Mouse (Mus musculus): Measurements from ENCODE around the gene Efnb3.
A peak's percentile ranks its signal among the peaks of the same experiment; 100 is the strongest.

The Efnb3 gene

DNA sequence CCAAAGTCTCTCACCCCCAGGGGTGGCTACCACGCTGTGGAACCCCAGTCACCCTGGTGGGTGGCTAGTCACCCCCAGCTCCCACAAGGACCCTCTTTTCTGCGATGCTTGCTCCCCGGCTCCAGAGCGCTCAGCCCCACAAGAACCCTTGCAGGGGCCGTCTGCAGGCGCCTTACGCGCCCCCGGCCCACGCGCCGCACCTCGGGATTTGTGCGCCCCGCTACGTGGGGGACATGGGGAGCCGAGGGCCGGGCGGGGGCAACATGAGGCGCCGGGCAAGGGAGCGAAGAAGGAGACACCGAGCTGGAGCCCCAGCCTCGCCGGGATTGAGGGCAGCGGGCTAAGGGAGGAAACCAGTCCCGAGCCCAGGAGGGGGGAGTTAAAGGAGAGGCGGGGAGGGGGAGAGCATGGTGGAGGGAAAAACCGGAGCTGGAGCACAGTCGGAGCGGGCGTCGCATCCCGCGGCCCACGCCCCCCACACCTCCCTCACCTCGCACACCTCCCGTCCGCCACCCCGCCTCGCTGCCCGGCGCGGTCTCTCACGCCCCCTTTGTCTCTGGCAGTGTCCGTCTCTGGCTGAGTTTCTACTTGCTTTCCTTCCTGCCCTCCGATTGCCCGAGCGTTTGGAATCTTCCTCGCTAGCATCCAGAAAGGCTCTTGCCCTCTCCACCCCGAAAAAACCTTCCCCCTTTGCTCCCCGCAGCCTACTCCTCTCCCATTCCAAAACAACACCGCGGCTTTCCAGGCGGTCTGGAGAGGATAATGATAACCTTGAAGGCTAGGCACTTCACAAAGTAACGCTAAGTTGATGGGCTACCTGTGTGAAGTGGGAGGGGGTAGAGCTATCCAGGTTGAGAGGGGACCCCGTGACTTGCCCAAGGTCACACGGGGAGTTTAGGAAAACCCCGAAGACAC lies at the start of gene Efnb3:
Gene Efnb3 (minus strand): TSS at position 355 of the 915 bp plus-strand sequence.
- no peak for DNase-seq (ENCODE audit: low spot score)

DNA sequence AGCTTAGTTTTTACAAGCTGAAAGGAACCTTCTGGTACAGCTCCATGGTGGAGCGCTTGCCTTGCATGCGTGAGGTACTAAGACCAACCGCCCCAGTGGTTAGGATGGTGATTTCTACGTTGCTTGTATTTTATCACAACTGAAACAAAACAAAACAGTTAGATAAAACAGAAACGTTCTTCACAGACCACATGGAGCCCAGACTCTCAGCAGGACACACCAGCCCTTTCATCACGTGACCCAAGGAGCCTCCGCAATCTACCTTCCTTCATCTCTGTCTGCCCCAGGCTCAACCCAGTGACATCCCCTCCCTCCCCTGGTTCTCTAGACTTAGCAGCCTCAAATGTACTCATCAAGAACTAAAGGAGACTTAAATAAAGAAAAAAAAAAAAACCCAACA lies 49.4 kb upstream of the Efnb3 start:
- no peak for DNase-seq (ENCODE audit: low spot score)

DNA sequence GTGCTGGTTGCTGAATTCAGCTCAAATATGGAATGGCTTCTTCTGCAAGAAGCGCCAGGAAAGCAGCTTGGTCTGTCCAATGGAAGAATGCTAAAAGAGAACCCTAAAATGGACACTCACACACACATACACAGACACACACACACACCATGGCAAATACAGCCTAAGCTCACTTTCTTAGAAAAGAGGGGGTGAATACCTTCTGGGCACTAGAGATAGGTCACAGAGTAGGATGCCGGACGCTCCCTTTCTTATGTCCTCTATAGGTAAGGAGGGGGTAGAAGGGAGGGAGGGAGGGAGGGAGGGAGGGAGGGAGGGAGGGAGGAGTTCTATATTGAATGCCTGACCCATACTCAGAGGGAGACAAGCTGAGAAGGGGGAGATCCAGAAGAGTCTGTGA lies 48.5 kb upstream of the Efnb3 start:
- DNase-seq (ENCODE audit: low spot score): no peak

DNA sequence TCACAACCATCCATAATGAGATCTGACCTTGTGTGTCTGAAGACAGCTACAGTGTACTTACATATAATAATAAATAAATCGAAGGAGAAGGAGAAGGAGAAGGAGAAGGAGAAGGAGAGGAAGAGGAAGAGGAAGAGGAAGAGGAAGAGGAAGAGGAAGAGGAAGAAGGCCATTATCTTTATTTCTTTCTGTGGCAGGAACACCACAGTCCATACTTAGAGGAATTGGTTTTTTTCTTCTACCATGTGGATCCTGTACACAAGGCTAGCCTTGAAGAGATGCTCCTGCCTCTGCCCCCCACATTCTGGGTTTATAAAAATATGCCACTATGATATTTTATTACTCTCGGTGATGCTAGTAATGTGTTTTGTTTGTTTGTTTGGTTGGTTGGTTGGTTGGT lies 46.8 kb upstream of the Efnb3 start:
- no peak for DNase-seq (ENCODE audit: low spot score)

DNA sequence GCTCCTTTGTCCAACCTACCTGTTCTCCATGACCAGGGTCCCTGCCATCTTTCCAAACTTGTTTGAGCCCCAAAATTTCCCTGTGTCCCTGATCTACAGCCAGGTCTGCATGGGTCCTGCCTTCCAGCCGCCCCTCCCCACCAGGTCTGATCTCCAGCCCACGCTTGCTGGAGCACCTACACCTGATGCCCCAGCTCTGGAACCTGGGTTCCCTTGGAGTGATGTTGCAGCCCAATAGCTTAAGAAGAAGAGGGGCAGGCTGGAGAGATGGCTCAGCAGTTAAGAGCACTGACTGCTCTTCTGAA lies 46.4 kb upstream of the Efnb3 start:
- DNase-seq (ENCODE audit: low spot score): no peak

DNA sequence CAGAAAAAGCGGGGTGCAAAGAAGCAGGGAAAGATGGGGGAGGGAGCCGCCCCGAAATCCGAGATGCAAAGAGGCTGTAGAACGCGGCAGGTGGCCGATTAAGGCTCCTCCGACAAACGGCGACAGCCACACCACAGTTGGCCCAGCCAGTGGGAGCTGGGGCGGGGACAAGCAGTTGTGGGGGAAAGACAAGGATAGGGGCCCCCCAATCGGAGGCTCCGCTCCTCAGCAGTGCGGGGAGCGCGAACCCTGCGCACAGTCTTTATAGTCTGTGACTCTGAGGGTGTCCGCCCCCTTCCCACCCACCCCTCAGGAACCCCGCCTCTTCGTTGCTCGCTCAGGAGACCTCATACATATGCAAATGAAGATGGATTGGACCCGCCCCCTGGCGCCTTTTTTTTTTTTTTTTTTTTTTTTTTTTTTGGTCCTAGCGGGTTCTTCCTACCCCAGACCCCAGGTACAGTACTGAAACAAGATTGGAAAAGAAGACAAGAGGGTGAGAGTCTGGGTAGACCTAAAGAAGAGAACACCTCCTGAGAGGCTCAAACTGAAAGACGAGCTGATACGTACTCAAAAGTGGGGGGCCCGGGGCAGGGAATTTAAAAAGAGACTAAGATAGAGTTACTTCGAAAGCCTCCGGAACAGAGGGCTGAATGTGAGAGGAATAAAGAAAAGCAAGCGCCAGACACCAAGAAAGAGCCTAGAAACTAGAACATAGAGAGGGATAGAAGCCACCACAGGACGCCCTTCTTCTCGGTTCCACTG lies 45.9 kb upstream of the Efnb3 start, which contains the start of gene Atp1b2:
Gene Atp1b2 (minus strand): TSS at position 217 of the 765 bp plus-strand sequence.
- DNase-seq (ENCODE audit: low spot score): peak; percentile 61

DNA sequence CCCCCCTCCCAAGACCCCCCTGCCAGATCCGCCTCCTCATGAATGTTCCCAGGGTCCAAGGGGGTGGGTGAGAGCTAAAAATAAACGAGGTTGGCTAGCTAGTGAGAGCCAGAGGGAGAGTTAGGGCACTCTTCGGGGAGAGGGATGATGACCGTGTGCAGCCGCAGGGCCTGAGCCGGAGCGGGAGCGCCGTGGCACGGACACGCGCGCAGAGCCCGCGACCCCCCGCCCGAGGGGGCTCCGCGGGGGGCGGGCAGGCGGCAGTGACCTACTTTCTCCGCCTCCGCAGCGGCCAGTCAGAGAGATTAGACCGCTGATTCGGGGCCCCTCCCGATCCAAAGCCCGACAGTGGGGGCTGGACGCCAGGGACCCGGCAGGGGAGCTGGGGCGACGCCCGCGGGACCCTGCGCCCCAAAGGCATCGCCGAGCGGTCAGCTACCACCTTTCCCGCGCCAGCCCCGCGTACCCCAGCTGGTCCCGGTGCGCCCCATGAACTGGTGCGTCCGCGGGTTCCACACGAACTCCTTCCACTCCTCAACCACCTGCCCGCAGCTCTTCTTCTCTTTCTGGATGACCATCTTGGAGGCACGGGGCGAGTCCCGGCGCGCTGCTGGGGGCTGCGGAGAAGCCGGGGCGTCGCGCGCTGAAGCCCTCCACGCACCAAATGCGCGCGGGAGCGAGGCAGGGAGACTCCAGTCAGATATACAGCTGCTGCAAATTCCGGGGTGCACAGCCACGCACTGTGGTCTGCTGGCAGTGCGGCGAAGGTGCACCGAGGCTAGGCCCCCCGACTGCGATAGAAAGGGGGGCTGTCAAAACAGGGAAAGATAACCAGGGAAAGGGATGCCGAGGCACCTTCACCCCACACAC lies 45.0 kb upstream of the Efnb3 start:
- no peak for DNase-seq (ENCODE audit: low spot score)

DNA sequence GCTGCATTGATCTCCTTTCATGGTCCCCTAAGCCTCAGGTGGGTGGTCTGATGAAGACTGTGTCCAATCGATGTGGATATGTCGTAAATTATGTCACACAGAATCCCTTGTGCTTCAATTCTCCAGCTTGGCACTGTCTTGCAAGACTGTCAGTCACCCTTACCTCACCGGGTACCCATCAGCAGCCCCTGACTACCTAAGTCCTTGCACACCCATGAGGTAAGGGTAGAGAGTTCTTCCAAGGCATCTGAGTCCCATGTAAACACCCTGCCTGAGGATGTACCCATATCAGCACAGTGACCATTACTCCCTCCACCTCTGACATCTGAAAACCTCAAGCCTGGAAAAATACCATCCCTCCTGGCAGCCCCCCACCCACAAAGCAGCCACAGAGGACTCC lies 44.3 kb upstream of the Efnb3 start:
- no peak for DNase-seq (ENCODE audit: low spot score)

DNA sequence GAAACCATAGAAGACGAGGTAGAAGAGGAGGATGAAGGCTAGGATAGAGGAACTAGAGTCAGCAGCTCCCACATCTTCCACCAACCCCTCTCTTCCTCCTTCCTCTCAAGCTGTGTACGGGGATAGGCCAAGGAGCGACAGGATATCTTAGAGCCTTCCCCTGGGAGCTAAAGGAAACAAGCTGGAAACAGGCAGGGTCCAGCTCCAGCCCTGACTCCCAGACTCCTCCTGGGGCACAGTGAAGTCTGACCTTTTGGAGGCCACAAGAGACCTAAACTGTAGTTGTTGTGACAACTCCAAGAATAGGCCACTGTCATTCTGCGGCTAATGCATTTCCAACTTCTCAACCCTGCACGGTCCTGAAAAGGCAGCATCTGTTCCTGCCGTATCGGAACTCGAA lies 43.5 kb upstream of the Efnb3 start:
- DNase-seq (ENCODE audit: low spot score): no peak

DNA sequence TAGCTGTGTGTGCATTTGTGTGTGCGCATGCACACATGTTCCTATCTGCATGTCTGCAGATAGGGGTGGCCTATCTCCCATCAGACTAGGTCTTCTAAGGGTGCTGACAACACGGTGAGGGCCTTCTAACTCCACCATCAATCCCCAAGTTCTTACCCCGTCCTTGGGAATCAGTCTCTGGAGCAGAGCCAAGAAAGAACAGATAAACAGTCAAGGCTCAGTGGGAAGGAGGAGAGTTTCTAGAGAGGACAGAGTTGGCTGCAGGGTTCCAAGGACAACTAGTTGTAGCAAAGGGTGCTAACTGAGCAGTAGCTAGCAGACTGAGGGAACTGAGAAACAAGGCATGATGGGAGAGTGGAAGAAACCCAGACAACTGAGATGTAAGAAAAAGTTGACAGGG lies 41.8 kb upstream of the Efnb3 start:
- no peak for DNase-seq (ENCODE audit: low spot score)

DNA sequence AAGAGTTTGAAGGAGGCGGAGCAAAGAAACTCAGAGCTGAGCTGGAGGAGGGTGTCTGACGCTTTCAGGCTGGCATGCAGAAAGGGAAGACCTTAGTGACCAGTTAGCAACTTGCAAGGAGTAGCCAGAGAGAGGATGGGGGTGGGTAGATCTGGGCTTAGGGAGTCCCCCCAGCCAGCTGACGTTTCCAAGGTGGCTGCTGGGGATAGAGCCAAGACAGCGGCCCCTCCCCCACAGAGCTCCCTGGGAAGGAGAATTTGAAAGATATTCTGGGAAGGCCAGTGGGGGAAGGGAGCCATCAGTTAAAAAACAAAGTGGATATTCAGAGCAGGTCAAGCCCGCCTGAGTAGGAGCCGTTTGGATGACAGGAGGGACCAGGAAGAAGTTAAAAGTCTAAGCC lies 40.1 kb upstream of the Efnb3 start:
- DNase-seq (ENCODE audit: low spot score): no peak

DNA sequence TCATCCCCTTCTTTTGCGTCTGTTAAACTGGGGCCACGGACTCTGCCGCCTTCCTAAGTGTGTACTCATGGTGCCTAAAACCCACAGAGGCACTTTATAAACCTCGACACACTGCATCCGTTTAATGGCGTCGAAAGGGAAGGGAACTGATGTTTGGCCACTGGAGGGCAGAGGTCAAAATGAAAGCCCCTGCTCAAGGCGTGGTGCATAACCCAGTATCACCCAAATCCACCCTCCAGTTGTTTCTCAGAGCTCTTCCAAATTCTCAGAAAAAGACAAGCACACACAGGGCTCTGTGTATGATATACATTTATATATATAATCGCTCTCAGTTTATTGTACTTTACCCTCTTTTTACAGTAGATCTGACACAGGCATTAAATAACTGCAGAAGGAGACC lies 39.4 kb upstream of the Efnb3 start:
- DNase-seq (ENCODE audit: low spot score): no peak

DNA sequence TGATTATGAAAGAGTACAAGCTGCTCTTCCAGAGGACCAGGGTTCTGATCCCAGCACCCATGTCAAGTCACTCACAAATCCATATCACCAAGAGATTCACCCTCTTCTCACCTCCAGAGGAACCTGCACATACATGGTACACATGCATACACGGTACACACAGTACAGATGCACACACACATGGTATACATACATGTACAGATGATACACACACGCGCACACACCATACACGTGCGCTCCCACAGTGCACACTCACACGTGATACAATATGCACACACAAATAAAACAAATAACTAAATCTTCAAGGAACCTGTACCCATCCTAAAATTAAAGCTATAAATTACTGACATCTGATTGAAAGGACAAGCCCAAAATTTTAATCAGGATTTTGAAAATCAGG lies 34.8 kb upstream of the Efnb3 start:
- DNase-seq (ENCODE audit: low spot score): no peak

DNA sequence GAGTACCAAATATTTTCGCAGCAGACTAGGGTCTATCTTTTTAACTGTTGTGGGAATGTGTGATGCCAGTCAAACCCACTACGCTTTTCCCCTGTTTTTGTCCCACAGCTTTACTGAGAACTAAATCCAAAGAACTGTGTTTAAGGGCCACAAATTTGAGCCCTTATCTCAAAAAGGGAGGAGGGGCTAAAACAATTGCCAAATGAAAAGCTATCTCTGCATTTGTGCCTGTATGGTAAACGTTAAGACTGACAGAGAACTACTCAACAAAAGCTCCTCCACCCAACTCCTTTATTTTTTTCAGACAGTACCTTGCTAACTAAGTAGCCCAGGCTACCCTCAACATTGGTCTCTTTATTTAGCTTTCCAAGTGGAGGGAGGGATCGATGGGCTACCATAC lies 32.8 kb upstream of the Efnb3 start:
- DNase-seq (ENCODE audit: low spot score): no peak

DNA sequence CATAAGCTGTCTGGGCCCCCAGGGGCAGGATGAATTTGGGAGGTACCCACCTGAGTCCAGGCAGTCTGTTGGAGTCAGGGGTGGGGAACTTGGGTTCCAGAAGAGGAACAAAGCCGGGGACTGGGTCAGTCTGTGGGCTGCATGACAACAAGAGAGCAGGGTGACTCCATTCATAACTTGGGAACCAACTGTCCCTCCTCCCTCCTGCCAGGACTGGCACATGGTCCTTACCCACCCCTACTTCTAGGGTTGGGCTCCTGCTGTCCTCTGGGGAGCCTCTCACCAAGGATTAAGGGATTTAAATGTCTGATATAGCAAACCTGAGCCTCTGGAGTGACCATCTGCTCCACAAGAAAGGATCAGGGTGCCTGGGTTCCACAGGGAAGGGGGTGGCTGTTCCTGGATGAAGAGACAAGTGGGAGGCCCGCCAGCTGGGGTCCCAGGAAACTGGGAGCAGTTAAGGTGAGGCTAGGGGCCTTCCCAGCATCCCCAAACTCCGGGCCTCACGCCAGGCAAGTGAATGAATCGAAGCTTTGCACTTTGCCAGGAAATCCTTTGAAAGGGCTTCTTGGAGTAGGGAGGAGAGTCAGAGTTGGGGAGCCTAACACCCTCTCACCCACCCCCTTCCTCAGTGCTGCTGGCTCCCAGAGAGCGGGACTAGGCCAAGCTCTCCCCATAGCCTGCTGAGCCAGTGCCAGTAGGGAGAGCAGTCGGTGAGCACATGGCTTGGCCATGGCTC lies 32.1 kb upstream of the Efnb3 start:
- no peak for DNase-seq (ENCODE audit: low spot score)

DNA sequence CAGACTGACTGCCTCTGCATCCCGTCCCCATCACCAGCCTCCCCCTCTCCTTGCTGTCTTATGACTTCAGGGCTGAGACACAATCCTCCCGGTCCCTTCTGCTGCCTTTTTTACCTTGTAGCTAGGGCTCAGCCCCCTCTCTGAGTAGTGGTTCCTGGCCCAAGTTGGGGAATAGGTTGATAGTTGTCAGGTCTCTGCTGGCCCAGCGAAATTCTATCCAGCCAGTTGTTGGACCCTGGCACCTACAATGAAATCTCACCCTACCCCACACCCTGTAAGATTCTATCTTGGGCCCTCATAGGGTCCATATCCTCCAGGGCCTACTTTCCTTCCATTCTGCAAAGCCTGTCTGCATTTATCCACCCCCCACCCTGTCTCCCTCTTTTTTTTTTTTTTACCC lies 31.4 kb upstream of the Efnb3 start:
- no peak for DNase-seq (ENCODE audit: low spot score)

DNA sequence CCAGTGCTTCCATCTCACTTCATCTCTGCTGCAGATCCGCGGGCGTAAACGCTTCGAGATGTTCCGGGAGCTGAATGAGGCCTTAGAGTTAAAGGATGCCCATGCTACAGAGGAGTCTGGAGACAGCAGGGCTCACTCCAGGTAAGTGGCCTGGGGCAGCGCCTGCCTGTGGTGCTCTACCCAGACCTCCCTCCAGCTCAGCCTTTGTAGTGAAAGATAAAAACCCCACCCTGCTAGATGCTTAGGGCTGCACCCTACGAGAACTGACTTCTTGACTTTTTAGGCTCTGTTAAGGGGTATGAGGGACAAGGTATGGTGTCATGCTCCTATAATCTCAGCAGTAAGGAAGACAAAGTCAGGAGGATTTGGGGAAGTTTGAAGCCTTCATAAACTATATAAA lies 30.6 kb upstream of the Efnb3 start:
- no peak for DNase-seq (ENCODE audit: low spot score)

DNA sequence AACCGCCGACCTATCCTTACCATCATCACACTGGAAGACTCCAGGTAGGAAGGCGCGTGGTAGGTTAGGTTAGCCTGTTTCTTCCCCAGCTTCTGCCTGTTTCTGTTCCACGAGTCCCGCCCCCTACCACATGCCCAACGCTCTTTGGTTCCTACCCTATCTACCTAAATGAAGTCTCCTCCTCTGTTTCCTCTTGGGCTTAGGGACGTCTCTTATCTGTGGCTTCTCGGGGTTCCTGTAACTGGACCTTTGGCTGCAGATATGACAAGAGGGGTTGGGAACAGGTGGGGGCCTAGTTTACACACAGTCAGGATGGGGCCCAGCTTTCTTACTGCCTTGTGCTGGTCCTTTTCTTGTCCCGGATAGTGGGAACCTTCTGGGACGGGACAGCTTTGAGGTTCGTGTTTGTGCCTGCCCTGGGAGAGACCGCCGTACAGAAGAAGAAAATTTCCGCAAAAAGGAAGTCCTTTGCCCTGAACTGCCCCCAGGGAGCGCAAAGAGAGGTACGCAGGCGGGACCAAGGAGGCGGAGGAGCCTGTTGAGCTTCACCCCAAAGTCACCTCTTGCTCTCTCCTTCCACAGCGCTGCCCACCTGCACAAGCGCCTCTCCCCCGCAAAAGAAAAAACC lies 29.3 kb upstream of the Efnb3 start:
- DNase-seq (ENCODE audit: low spot score): no peak

DNA sequence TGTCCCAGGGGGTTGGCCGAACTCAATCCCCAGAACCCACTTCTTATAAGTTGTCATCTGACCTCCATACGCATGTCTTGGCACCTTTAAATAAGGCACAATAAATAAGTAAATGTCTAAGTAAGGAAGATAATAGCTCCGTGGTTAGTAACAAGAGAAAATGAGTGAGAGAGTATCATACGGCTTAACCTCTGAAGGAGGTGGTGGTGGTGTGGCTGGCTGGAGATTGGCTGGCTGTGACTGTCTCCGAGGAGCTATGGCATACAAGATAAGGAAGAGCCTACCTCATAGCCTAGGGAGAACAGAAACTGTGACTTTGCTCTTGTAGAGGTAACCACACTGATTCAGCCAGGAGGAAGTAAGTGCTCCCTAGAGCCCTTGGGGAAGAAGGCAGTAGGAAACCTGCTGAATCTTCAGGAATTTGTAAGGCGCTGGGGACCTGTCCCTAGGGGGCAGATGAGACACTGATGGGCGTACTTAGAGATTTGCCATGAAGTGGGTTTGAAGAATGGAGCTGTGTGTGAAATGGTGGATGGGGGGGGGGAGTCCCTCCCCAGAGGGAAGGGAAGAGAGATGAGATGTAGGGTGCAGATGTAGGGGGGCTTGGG lies 25.8 kb upstream of the Efnb3 start:
- no peak for DNase-seq (ENCODE audit: low spot score)

DNA sequence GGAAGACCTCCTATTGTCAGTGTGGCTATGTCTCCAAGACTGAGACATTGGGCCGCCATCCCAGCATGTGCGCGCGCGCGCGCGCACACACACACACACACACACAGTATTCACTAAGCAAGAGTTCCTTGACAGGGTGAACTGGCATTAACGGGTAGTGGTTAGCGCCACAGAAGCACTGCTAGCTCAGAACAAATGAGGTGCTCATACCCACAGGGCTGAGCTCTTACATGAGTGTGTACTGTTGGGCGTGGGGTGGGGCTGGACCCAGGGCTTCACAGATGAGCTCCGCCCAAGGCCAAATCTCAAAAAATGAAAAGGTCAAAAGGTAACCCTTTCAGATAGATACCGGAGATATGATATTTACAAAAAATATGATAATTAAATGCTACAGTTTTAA lies 24.9 kb upstream of the Efnb3 start:
- no peak for DNase-seq (ENCODE audit: low spot score)

DNA sequence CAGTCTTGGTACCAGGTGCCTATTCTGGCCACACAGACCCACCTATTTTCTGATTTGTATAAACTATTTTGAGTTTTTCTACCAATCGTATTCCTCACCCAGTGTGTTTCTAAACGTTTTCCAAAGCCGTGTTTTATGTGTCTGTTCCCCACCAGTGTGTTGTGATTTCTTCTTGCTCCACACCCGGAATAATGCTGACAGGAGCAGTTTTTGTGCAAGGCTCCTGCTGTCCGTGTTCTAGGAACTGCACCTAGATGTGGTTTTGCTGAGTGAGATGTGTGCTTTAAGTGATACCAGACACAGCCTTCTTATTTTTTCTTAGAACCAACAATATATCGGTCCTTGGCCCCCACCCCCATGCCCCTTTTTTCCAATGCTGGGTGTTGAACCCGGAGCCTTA lies 24.0 kb upstream of the Efnb3 start:
- no peak for DNase-seq (ENCODE audit: low spot score)

Measured in T-cell, adult 2 months (primary cell).